Mouse (Mus musculus): Measurements from ENCODE around the gene Pip4k2b. TPM values are rescaled to one million over a fixed set of nuclear protein-coding genes. Genes with fewer than 3 reads are reported as not detected.
A peak's percentile ranks its signal among the peaks of the same experiment; 100 is the strongest.

The Pip4k2b gene
- polyA plus RNA-seq, 1 experiment from 2014 or later = 1.2 TPM

DNA sequence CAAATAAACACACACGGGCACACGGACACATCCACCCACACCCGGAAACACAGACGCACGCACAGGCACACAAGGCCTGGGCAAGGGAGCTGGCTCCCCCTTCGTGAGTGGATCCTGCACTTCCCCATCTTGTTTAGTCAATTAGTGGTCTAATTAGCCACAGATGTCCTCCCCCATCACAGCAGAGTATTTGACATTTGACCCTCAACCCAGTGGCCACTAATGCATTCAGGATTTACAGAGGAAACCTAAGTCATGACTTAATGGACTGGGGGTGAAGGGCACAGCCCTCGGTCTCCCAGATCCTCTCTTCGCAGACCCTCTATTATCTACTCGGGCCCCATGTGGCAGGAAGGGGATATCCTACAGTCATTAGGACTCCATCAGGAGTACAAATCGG, 10.8 kb downstream of the Pip4k2b start:
- no peak for ATAC-seq (ENCODE audit: insufficient read depth, low FRiP score)
- no peak overlapping the region for H3K9ac ChIP-seq (ENCODE audit: low read length)
- no peaks in the 10 kb centered on the region for H3K27me3 ChIP-seq (ENCODE audit: control insufficient read depth, insufficient read depth, low read length)
- H3K4me2 ChIP-seq (ENCODE audit: low read depth, low read length) = no peak overlapping the region
- no peaks in the 10 kb centered on the region for H3K36me3 ChIP-seq (ENCODE audit: control insufficient read depth, insufficient read depth, low read length)
- WGBS = 36% methylated on average over 10 of the region's 10 CpGs
- no peak overlapping the region for H3K4me3 ChIP-seq (replicated peaks; ENCODE audit: low read length)
- H3K27ac ChIP-seq (ENCODE audit: low read length) = no peak overlapping the region; the same call in 1 of the 2 replicates
- peaks cover 8% of the 10 kb centered on the region; the same call in 1 of the 2 replicates for H3K4me1 ChIP-seq (ENCODE audit: control insufficient read depth, insufficient read depth, low read length)
- H3K9me3 ChIP-seq (replicated peaks; ENCODE audit: control insufficient read depth, low read length) = no peaks in the 10 kb centered on the region

GRCm38 (mm10) chr11:97728730-97729129, 15.8 kb downstream of the Pip4k2b start:
- no peak for ATAC-seq (ENCODE audit: insufficient read depth, low FRiP score)
- Histone ChIP-seq H3K4me2 (ENCODE audit: low read depth, low read length) (no peak overlapping the region), H3K9ac (ENCODE audit: low read length) (no peak overlapping the region), H3K36me3 (ENCODE audit: control insufficient read depth, insufficient read depth, low read length) (peaks cover 10% of the 10 kb centered on the region), H3K4me3 (replicated peaks; ENCODE audit: low read length) (no peak overlapping the region), H3K4me1 (ENCODE audit: control insufficient read depth, insufficient read depth, low read length) (no peaks in the 10 kb centered on the region), H3K27ac (ENCODE audit: low read length) (no peak overlapping the region), H3K9me3 (replicated peaks; ENCODE audit: control insufficient read depth, low read length) (no peaks in the 10 kb centered on the region), H3K27me3 (ENCODE audit: control insufficient read depth, insufficient read depth, low read length) (no peaks in the 10 kb centered on the region)
- 81% methylated on average over 7 of the region's 7 CpGs for WGBS

GRCm38 (mm10) chr11:97728311-97728710, 16.2 kb downstream of the Pip4k2b start:
- no peak for ATAC-seq (ENCODE audit: insufficient read depth, low FRiP score)
- Histone ChIP-seq H3K36me3 (ENCODE audit: control insufficient read depth, insufficient read depth, low read length) (peaks cover 10% of the 10 kb centered on the region), H3K27ac (ENCODE audit: low read length) (no peak overlapping the region), H3K4me2 (ENCODE audit: low read depth, low read length) (no peak overlapping the region), H3K4me3 (replicated peaks; ENCODE audit: low read length) (no peak overlapping the region), H3K27me3 (ENCODE audit: control insufficient read depth, insufficient read depth, low read length) (no peaks in the 10 kb centered on the region), H3K9me3 (replicated peaks; ENCODE audit: control insufficient read depth, low read length) (no peaks in the 10 kb centered on the region), H3K4me1 (ENCODE audit: control insufficient read depth, insufficient read depth, low read length) (no peaks in the 10 kb centered on the region), H3K9ac (ENCODE audit: low read length) (no peak overlapping the region; the same call in 1 of the 2 replicates)
- 69% methylated on average over 7 of the region's 7 CpGs for WGBS

- H3K4me3 ChIP-seq (replicated peaks; ENCODE audit: low read length) = no peak overlapping the region
- ATAC-seq (ENCODE audit: insufficient read depth, low FRiP score) = peak; percentile 34; the same call in 1 of the 2 replicates
- no peak overlapping the region for H3K9ac ChIP-seq (ENCODE audit: low read length)
- peaks cover 32% of the 10 kb centered on the region for H3K36me3 ChIP-seq (ENCODE audit: control insufficient read depth, insufficient read depth, low read length)
- no peaks in the 10 kb centered on the region for H3K4me1 ChIP-seq (ENCODE audit: control insufficient read depth, insufficient read depth, low read length)
- H3K27me3 ChIP-seq (ENCODE audit: control insufficient read depth, insufficient read depth, low read length) = no peaks in the 10 kb centered on the region
- WGBS = 70% methylated on average over 7 of the region's 7 CpGs
- H3K4me2 ChIP-seq (ENCODE audit: low read depth, low read length) = no peak overlapping the region
- H3K27ac ChIP-seq (ENCODE audit: low read length) = no peak overlapping the region
- H3K9me3 ChIP-seq (replicated peaks; ENCODE audit: control insufficient read depth, low read length) = peaks cover 8% of the 10 kb centered on the region; the same call in 1 of the 2 replicates
These were observed 20.8 kb downstream of the Pip4k2b start for GRCm38 (mm10) chr11:97723709-97724108.

DNA sequence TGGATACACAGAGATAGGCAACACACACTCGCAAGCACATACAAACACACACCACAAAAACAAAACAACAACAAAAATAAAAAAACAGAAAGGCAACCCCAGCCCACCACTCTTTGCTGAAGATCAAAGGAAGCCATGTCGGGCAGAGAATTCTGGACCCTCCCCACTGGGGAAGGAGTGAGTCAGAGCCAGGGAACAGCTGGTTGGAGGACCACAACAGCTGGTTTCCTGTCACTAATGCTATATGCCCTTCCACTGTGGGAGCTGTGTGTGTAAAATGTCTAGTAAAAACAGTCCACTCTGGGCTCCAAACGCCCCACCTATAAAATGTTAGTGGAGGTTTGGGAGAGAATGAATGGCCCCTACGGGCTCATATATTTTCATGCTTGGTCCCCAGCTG, 23.2 kb downstream of the Pip4k2b start:
- no peak overlapping the region for H3K27ac ChIP-seq (ENCODE audit: low read length)
- H3K9ac ChIP-seq (ENCODE audit: low read length) = no peak overlapping the region
- no peaks in the 10 kb centered on the region for H3K27me3 ChIP-seq (ENCODE audit: control insufficient read depth, insufficient read depth, low read length)
- no peak for ATAC-seq (ENCODE audit: insufficient read depth, low FRiP score)
- H3K36me3 ChIP-seq (ENCODE audit: control insufficient read depth, insufficient read depth, low read length) = peaks cover 30% of the 10 kb centered on the region
- no peaks in the 10 kb centered on the region for H3K4me1 ChIP-seq (ENCODE audit: control insufficient read depth, insufficient read depth, low read length)
- peaks cover 8% of the 10 kb centered on the region; the same call in 1 of the 2 replicates for H3K9me3 ChIP-seq (replicated peaks; ENCODE audit: control insufficient read depth, low read length)
- no peak overlapping the region for H3K4me2 ChIP-seq (ENCODE audit: low read depth, low read length)
- H3K4me3 ChIP-seq (replicated peaks; ENCODE audit: low read length) = no peak overlapping the region
- 92% methylated on average over 4 of the region's 4 CpGs for WGBS

DNA sequence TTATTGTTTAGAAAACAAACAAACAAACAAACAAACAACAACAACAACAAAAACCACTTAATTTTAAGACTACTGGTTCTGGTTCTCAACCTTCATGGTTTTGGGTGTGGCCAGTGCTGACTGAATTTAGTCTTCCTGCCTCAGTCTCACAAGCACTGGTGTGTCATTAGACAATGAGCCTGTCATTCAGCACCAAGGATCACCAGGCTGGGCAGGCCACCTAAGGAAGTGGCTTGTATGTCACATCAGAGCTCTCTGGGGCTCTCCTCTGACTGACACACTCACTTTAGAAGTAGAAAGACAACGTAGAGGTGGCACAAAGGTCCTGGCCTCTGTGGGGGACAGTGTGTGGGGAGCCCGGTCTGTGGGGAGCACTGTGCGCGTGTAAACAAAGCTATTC, 25.5 kb downstream of the Pip4k2b start:
- Histone ChIP-seq H3K9me3 (replicated peaks; ENCODE audit: control insufficient read depth, low read length) (peaks cover 8% of the 10 kb centered on the region; the same call in 1 of the 2 replicates), H3K4me1 (ENCODE audit: control insufficient read depth, insufficient read depth, low read length) (no peaks in the 10 kb centered on the region), H3K9ac (ENCODE audit: low read length) (no peak overlapping the region), H3K36me3 (ENCODE audit: control insufficient read depth, insufficient read depth, low read length) (peaks cover 22% of the 10 kb centered on the region), H3K4me2 (ENCODE audit: low read depth, low read length) (no peak overlapping the region), H3K27ac (ENCODE audit: low read length) (no peak overlapping the region), H3K4me3 (replicated peaks; ENCODE audit: low read length) (no peak overlapping the region), H3K27me3 (ENCODE audit: control insufficient read depth, insufficient read depth, low read length) (no peaks in the 10 kb centered on the region)
- ATAC-seq (ENCODE audit: insufficient read depth, low FRiP score) = no peak
- 83% methylated on average over 4 of the region's 4 CpGs for WGBS

DNA sequence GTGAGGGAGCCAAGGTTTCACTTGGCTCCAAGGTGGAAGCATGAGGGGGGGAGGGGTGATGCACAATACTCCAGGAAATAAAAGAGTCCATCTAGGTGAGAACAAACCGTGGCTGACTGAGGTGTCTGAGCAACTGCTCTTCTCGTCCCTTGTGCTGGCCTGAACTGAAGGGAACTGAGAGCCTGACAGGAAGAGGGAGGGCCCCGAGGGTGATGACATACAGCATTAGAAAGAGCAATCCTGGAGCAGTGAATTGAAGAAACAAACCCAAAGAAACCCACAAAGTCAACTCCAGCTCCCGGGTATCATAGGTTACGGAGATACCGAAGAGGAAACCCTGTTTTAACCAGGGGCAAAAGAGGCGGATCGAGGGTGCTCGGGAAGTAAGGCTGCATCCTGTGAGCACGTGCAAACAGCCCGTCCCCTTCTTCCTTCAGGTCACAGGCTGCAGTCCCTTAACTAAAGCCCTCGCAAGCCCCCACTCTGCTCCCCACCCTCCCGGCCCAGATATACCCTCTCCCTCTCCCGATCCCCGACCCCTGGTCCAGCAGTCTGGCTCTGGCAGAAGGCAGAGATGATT, 26.1 kb downstream of the Pip4k2b start:
- WGBS = 77% methylated on average over 15 of the region's 15 CpGs
- no peak overlapping the region for H3K9ac ChIP-seq (ENCODE audit: low read length)
- H3K27me3 ChIP-seq (ENCODE audit: control insufficient read depth, insufficient read depth, low read length) = no peaks in the 10 kb centered on the region
- H3K36me3 ChIP-seq (ENCODE audit: control insufficient read depth, insufficient read depth, low read length) = peaks cover 26% of the 10 kb centered on the region
- no peak overlapping the region for H3K4me3 ChIP-seq (replicated peaks; ENCODE audit: low read length)
- H3K9me3 ChIP-seq (replicated peaks; ENCODE audit: control insufficient read depth, low read length) = peaks cover 8% of the 10 kb centered on the region; the same call in 1 of the 2 replicates
- H3K4me2 ChIP-seq (ENCODE audit: low read depth, low read length) = no peak overlapping the region
- ATAC-seq (ENCODE audit: insufficient read depth, low FRiP score) = no peak
- H3K27ac ChIP-seq (ENCODE audit: low read length) = no peak overlapping the region
- no peaks in the 10 kb centered on the region for H3K4me1 ChIP-seq (ENCODE audit: control insufficient read depth, insufficient read depth, low read length)

DNA sequence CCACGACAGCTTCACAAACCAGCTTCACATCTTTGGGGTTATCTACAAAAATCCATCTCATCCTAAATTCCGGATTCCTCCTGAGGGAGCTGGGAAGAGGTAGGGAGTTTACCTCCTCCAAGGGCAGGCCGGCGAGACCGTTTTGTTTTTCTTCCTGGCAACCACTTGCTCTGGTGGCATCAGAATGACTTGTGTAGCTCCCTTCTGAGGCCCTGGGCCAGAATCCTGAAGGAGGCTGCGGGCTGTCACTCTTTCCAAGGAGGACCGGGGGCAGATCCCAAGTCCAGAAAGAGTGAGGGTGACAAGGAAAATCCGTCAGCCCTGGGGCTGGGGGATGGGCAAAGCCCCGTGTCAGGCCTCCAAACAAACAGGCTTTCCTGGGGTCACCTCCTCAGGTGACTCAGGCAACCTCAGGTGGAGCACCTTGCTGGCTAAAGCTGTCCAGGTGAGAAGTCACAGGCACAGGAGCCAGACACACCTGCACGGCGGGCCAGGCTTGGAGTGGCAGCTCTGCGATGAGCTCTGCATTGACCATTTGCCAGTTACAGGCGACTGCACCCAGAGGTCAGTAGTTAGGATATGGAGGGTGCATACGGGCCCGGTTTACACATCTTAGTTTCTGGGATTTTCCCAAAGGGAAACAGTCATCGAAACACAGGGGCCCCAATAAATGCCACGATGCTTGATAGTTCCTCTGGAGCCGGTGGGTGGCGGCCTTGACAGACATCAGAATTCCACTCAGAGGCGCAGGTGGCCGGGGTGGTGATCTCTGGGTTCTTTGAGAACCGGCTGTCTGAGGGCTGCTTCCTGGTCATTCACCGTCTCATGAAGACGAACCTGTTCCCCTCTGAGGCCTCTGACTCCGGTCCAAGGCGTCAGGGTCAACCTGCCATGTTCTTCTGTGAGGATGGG, 26.9 kb downstream of the Pip4k2b start:
- no peaks in the 10 kb centered on the region for H3K4me1 ChIP-seq (ENCODE audit: control insufficient read depth, insufficient read depth, low read length)
- no peak overlapping the region for H3K4me2 ChIP-seq (ENCODE audit: low read depth, low read length)
- no peaks in the 10 kb centered on the region for H3K27me3 ChIP-seq (ENCODE audit: control insufficient read depth, insufficient read depth, low read length)
- peaks cover 8% of the 10 kb centered on the region; the same call in 1 of the 2 replicates for H3K9me3 ChIP-seq (replicated peaks; ENCODE audit: control insufficient read depth, low read length)
- no peak overlapping the region for H3K9ac ChIP-seq (ENCODE audit: low read length)
- 81% methylated on average over 26 of the region's 26 CpGs for WGBS
- H3K4me3 ChIP-seq (replicated peaks; ENCODE audit: low read length) = no peak overlapping the region
- H3K27ac ChIP-seq (ENCODE audit: low read length) = no peak overlapping the region
- peaks cover 28% of the 10 kb centered on the region for H3K36me3 ChIP-seq (ENCODE audit: control insufficient read depth, insufficient read depth, low read length)
- no peak for ATAC-seq (ENCODE audit: insufficient read depth, low FRiP score)

GRCm38 (mm10) chr11:97716021-97716420, 28.5 kb downstream of the Pip4k2b start:
- Histone ChIP-seq H3K4me3 (replicated peaks; ENCODE audit: low read length) (no peak overlapping the region), H3K36me3 (ENCODE audit: control insufficient read depth, insufficient read depth, low read length) (peaks cover 15% of the 10 kb centered on the region), H3K9me3 (replicated peaks; ENCODE audit: control insufficient read depth, low read length) (0 out of 2 replicates have a peak, but pooled peaks cover under 1% of the 10 kb centered on the region), H3K27me3 (ENCODE audit: control insufficient read depth, insufficient read depth, low read length) (no peaks in the 10 kb centered on the region), H3K9ac (ENCODE audit: low read length) (no peak overlapping the region), H3K27ac (ENCODE audit: low read length) (no peak overlapping the region), H3K4me2 (ENCODE audit: low read depth, low read length) (no peak overlapping the region), H3K4me1 (ENCODE audit: control insufficient read depth, insufficient read depth, low read length) (no peaks in the 10 kb centered on the region)
- no peak for ATAC-seq (ENCODE audit: insufficient read depth, low FRiP score)
- WGBS = 85% methylated on average over 8 of the region's 8 CpGs
